Mouse (Mus musculus) megakaryocyte, embryonic 14.5 days (primary cell): ENCODE measurements around the gene Pygl.

ENCODE experiments used
- FLI1 ChIP-seq: IDR thresholded peaks from 2 replicates; pipeline ENCODE4 v1.6.1; 2012; ENCODE audit warnings: low read length, inconsistent platforms, mixed read lengths
- GATA1 ChIP-seq: IDR thresholded peaks from 3 replicates; pipeline ENCODE4 v1.6.1; 2012; ENCODE audit warnings: mixed read lengths, low read length, inconsistent platforms, borderline replicate concordance

- no peak for TF ChIP-seq GATA1
- TF ChIP-seq FLI1: no peak
Measured at GRCm38 (mm10) chr12:70153842-70154241, 77.4 kb downstream of the Pygl start, which contains the start of gene Abhd12b.
